Mouse (Mus musculus) kidney, adult 2 months (tissue): ENCODE data around the gene Fbxl21. TPM values are rescaled to one million over a fixed set of nuclear protein-coding genes. Genes with fewer than 3 reads are reported as not detected.

ENCODE experiments used
- DNase-seq: peaks from one replicate; pipeline ENCODE4 v3.0.0; 2021
- H3K27ac ChIP-seq: fragments of 200-500 bp; 2 replicates; pipeline ENCODE4 v1.5.1; 2012; ENCODE audit warnings: low read depth, low read length, control low read depth, inconsistent platforms; ENCODE audit not compliant: insufficient read depth
- H3K27me3 ChIP-seq: fragments of 200-500 bp; replicated peaks from 2 replicates; pipeline ENCODE4 v1.6.1; 2012; ENCODE audit warnings: mild to moderate bottlenecking, moderate library complexity, low read length, inconsistent platforms; ENCODE audit not compliant: control insufficient read depth, insufficient read depth
- H3K36me3 ChIP-seq: fragments of 200-500 bp; 2 replicates; pipeline ENCODE4 v1.6.1; 2012; ENCODE audit warnings: mild to moderate bottlenecking, moderate library complexity, low read length, inconsistent platforms; ENCODE audit not compliant: control insufficient read depth, insufficient read depth
- H3K4me1 ChIP-seq: fragments of 200-500 bp; 2 replicates; pipeline ENCODE4 v1.6.1; 2011; ENCODE audit warnings: low read length; ENCODE audit not compliant: control insufficient read depth, insufficient read depth
- H3K4me3 ChIP-seq: fragments of 200-500 bp; 2 replicates; pipeline ENCODE4 v1.5.1; 2011; ENCODE audit warnings: mild to moderate bottlenecking, low read depth, low read length, control low read depth; ENCODE audit not compliant: insufficient read depth
- CTCF ChIP-seq: fragments of 200-500 bp; conservative IDR thresholded peaks from 2 replicates; pipeline ENCODE4 v1.5.1; 2011; ENCODE audit warnings: low read depth, mild to moderate bottlenecking, control low read depth, low read length, moderate library complexity, mixed read lengths; ENCODE audit not compliant: insufficient read depth, insufficient read length
- POLR2A ChIP-seq: fragments of 200-500 bp; IDR thresholded peaks from one replicate; pipeline ENCODE4 v1.6.1; 2011; ENCODE audit warnings: low read depth, low read length, control low read depth
- WGBS: fragments of 180-500 bp; shearing (Covaris S2); methylation state at CpG from one replicate; pipeline ENCODE4 v1.1.7; 2018; 5-methylcytosine and 5-hydroxymethylcytosine counted together
- polyA plus RNA-seq: library from polyadenylated mRNA; depleted of rRNA; stranded (reverse); fragments of >200 nt; gene quantifications from 2 replicates; pipeline ENCODE4 v1.2.3, GENCODE M21; 2012; rRNA removed

Gene Fbxl21
- polyA plus RNA-seq = 3.6 and 4.1 TPM in 2 replicates

GRCm38 (mm10) chr13:56522081-56522820, at the start of gene Fbxl21:
Gene Fbxl21, plus strand, starts transcription at chr13:56522472.
- peak; percentile 97 for DNase-seq
- 2% methylated on average over 56 of the region's 56 CpGs for WGBS
- no peak within 1 kb of the TSS for H3K27ac ChIP-seq

GRCm38 (mm10) chr13:56472661-56473060, 49.6 kb upstream of the Fbxl21 start:
- WGBS = 89% methylated on average over 9 of the region's 9 CpGs
- Histone ChIP-seq H3K4me3 (no peak overlapping the region), H3K27ac (no peak overlapping the region), H3K27me3 (no peaks in the 10 kb centered on the region), H3K36me3 (no peaks in the 10 kb centered on the region), H3K4me1 (peaks cover 13% of the 10 kb centered on the region)
- no peak for TF ChIP-seq POLR2A
- TF ChIP-seq CTCF = no peak
- no peak for DNase-seq

More at GRCm38 (mm10) chr13:56522081-56522820, at the start of gene Fbxl21:
- Histone ChIP-seq H3K4me3 (peak within 1 kb of the TSS; percentile 64), H3K36me3 (no peaks in the 10 kb centered on the region; the same call in 1 of the 2 replicates), H3K27me3 (no peaks in the 10 kb centered on the region), H3K4me1 (no peaks in the 10 kb centered on the region)
- TF ChIP-seq CTCF = no peak
- TF ChIP-seq POLR2A = peak; percentile 88

GRCm38 (mm10) chr13:56475363-56475762, 46.9 kb upstream of the Fbxl21 start:
- TF ChIP-seq CTCF = peak; percentile 89
- no peak for TF ChIP-seq POLR2A

GRCm38 (mm10) chr13:56476790-56477189, 45.5 kb upstream of the Fbxl21 start:
- no peaks in the 10 kb centered on the region for H3K36me3 ChIP-seq
- H3K27me3 ChIP-seq = no peaks in the 10 kb centered on the region
- WGBS = 58% methylated on average over 5 of the region's 5 CpGs
- TF ChIP-seq POLR2A (no peak), CTCF (no peak)
- DNase-seq = no peak
- H3K4me1 ChIP-seq = peaks cover 7% of the 10 kb centered on the region
- no peak overlapping the region for H3K27ac ChIP-seq
- no peak overlapping the region for H3K4me3 ChIP-seq

More at GRCm38 (mm10) chr13:56475363-56475762, 46.9 kb upstream of the Fbxl21 start:
- WGBS = 24% methylated on average over 4 of the region's 4 CpGs
- DNase-seq = peak; percentile 74
- H3K4me3 ChIP-seq = no peak overlapping the region
- no peaks in the 10 kb centered on the region for H3K36me3 ChIP-seq
- H3K27me3 ChIP-seq = no peaks in the 10 kb centered on the region
- peaks cover 13% of the 10 kb centered on the region for H3K4me1 ChIP-seq
- no peak overlapping the region for H3K27ac ChIP-seq

GRCm38 (mm10) chr13:56477271-56477670, 45.0 kb upstream of the Fbxl21 start:
- WGBS = 8% methylated on average over 6 of the region's 6 CpGs
- DNase-seq = peak; percentile 73
- TF ChIP-seq POLR2A (no peak), CTCF (no peak)

GRCm38 (mm10) chr13:56478027-56478426, 44.2 kb upstream of the Fbxl21 start:
- peak; percentile 17 for DNase-seq
- TF ChIP-seq POLR2A (no peak), CTCF (no peak; the same call in 1 of the 2 replicates)
- Histone ChIP-seq H3K27me3 (no peaks in the 10 kb centered on the region), H3K4me1 (0 out of 2 replicates have a peak, but pooled peaks cover 4% of the 10 kb centered on the region), H3K4me3 (no peak overlapping the region), H3K36me3 (no peaks in the 10 kb centered on the region), H3K27ac (no peak overlapping the region)
- 87% methylated on average over 6 of the region's 6 CpGs for WGBS

More at GRCm38 (mm10) chr13:56477271-56477670, 45.0 kb upstream of the Fbxl21 start:
- H3K4me1 ChIP-seq = 0 out of 2 replicates have a peak, but pooled peaks cover 4% of the 10 kb centered on the region
- H3K4me3 ChIP-seq = no peak overlapping the region
- H3K27me3 ChIP-seq = no peaks in the 10 kb centered on the region
- no peaks in the 10 kb centered on the region for H3K36me3 ChIP-seq
- no peak overlapping the region for H3K27ac ChIP-seq

- DNase-seq = no peak
- WGBS = 79% methylated on average over 3 of the region's 3 CpGs
- H3K4me1 ChIP-seq = no peaks in the 10 kb centered on the region
- H3K36me3 ChIP-seq = no peaks in the 10 kb centered on the region
- no peak within 1 kb of the TSS for H3K27ac ChIP-seq
- no peak within 1 kb of the TSS for H3K4me3 ChIP-seq
- no peak for TF ChIP-seq POLR2A
- no peak for TF ChIP-seq CTCF
- no peaks in the 10 kb centered on the region for H3K27me3 ChIP-seq
These were observed 40.1 kb upstream of the Fbxl21 start, which contains the start of gene Il9 for GRCm38 (mm10) chr13:56482146-56482545. Gene Il9, minus strand, starts transcription at chr13:56482246.
